ENCODE assay signal across 8 mouse cellular contexts in the genomic region with DNA sequence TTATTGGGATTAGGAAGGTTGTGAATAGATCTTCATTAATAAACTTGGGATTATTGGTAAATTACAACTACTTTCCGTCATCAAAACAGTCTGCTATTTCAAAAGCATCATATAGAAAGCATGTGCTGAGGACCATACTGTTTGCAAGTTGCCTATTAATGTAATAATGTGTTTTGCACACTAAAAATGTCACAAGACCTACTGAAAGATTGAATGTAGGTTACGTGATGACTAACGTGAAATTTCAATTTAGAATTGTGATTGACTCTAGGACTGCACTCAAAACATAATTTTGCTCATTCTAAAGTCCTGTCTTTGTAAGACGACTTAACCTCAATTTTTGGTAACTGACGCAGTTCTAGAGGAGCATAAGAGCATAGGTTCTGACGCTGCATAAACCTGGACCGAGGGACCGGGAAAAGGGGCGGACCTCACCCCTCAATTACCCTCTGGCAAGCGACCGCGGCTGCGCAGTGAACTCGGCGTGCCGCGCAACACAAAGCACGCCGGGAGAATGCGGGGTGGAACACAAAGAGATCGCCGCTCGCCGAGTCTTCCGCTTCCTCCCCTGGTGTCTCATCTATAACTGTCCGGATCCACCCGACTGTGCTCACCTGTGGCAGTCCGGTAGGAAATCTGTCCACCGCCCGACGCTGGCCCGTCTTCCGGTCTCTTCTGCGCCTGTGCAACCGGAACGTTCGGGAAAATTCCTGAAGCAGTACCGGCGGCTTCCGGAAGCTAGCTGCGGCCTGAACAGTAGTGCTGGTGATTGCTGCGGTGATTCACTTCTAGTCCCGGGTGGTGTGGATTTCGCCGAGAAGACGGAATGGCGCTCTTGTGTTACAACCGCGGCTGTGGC. TPM values are rescaled to one million over a fixed set of nuclear protein-coding genes. Genes with fewer than 3 reads are reported as not detected.
DNase-seq lines count a peak whose midpoint lies in the region; ATAC-seq lines count a peak whose summit lies in the region.

Gene Chordc1 (plus strand): TSS at position 555 of the 859 bp plus-strand sequence.

- peak within 1 kb of the TSS; percentile 71 for H3K4me2 ChIP-seq in kidney, embryonic 15.5 days

- peak within 1 kb of the TSS; percentile 96 for H3K27ac ChIP-seq in heart, embryonic 10.5 days
- H3K27ac ChIP-seq in kidney, embryonic 15.5 days, result peak within 1 kb of the TSS; percentile 92

- peak within 1 kb of the TSS; percentile 96 for H3K9ac ChIP-seq in kidney, embryonic 15.5 days

- ATAC-seq in erythroblast, adult 5-6 weeks (replicated peaks; ENCODE audit: low FRiP score, poor library complexity, severe bottlenecking), result peak; percentile 95
- peak; percentile 99 for ATAC-seq in kidney, embryonic 15.5 days (replicated peaks; ENCODE audit: low FRiP score)
- ATAC-seq in monocyte, adult 5-6 weeks (replicated peaks; ENCODE audit: insufficient number of reproducible peaks, low FRiP score, low TSS enrichment, poor library complexity, severe bottlenecking), result peak; percentile 99

- H3K4me3 ChIP-seq in heart, embryonic 10.5 days, result peak within 1 kb of the TSS; percentile 95
- peak within 1 kb of the TSS; percentile 96 for H3K4me3 ChIP-seq in kidney, embryonic 15.5 days (replicated peaks)

- peak; percentile 91 to 92 for DNase-seq in B cell, adult 2 months
- peak; percentile 99 for DNase-seq in brain, adult 2 months (ENCODE audit: low read depth, low spot score)
- DNase-seq in heart, embryonic 10.5 days (ENCODE audit: low spot score), result peak; percentile 97
- peak; percentile 92 for DNase-seq in liver
- DNase-seq in spleen, postnatal 4 days (ENCODE audit: low spot score in 2 of 2), result peak; percentile 88 to 91

- no peaks in the 10 kb centered on the region for H3K36me3 ChIP-seq in heart, embryonic 10.5 days
- H3K36me3 ChIP-seq in kidney, embryonic 15.5 days, result peaks cover 8% of the 10 kb centered on the region; the same call in 1 of the 2 replicates

- no peaks in the 10 kb centered on the region for H3K27me3 ChIP-seq in heart, embryonic 10.5 days (ENCODE audit: insufficient read depth, poor library complexity, severe bottlenecking)
- H3K27me3 ChIP-seq in kidney, embryonic 15.5 days, result no peaks in the 10 kb centered on the region

- WGBS in heart, embryonic 10.5 days, result 3% methylated on average over 49 of the region's 49 CpGs
- 4% methylated on average over 49 of the region's 49 CpGs for WGBS in kidney, embryonic 15.5 days

- no peaks in the 10 kb centered on the region for H3K9me3 ChIP-seq in heart, embryonic 10.5 days
- no peaks in the 10 kb centered on the region for H3K9me3 ChIP-seq in kidney, embryonic 15.5 days (replicated peaks)

- peaks cover 9% of the 10 kb centered on the region for H3K4me1 ChIP-seq in heart, embryonic 10.5 days
- H3K4me1 ChIP-seq in kidney, embryonic 15.5 days, result peaks cover 11% of the 10 kb centered on the region

RNA-seq across cellular contexts. Expression of gene Chordc1, which starts in this region (rescaled TPM):
- total RNA-seq in erythroblast, adult 5-6 weeks (2015; ENCODE audit: low replicate concordance), result 14.8 and 16.7 TPM in 2 replicates
- total RNA-seq in erythroblast, adult 5-6 weeks (2017; ENCODE audit: low replicate concordance), result 22.2 and 23.6 TPM in 2 replicates
- polyA plus RNA-seq in heart, embryonic 10.5 days (2016; fragmentation: Nextera tagmentation; extraction: Ambion mirVana), result 90.3 and 126 TPM in 2 replicates
- 130 and 135 TPM in 2 replicates for polyA plus RNA-seq in kidney, embryonic 15.5 days (2015; fragmentation: Nextera tagmentation; extraction: Ambion mirVana)
- 72.2 to 138 TPM (median 89.4 TPM) in 3 replicates for total RNA-seq in monocyte, adult 5-6 weeks (2017)

Comparison
In these comparisons a context has a peak if more than half of its experiments do, and no peak if none do; other contexts are left out.
1. Peak in every context shown above with its lines: DNase-seq, ATAC-seq, H3K4me3 ChIP-seq and H3K27ac ChIP-seq.